Mouse (Mus musculus): Measurements from ENCODE around the gene Kcnt2. TPM values are rescaled to one million over a fixed set of nuclear protein-coding genes. Genes with fewer than 3 reads are reported as not detected.

Kcnt2 gene
- total and polyA plus RNA-seq, 3 experiments, result not detected

GRCm38 (mm10) chr1:140456873-140457272, 210.9 kb downstream of the Kcnt2 start:
- H3K4me2 ChIP-seq (ENCODE audit: insufficient read depth, low read depth, poor library complexity, severe bottlenecking), result no peak overlapping the region
- TF ChIP-seq POLR2A (IDR thresholded peaks at IDR 0.05; ENCODE audit: low read depth, low read length) (no peak), MAFK (IDR thresholded peaks at IDR 0.05; ENCODE audit: insufficient replicate concordance, low read length) (no peak), HCFC1 (IDR thresholded peaks at IDR 0.05; ENCODE audit: low read depth, low read length) (no peak), RAD21 (IDR thresholded peaks at IDR 0.05; ENCODE audit: low read depth, low read length) (no peak), IRF4 (IDR thresholded peaks at IDR 0.05; ENCODE audit: low read depth, low read length) (no peak), GABPA (IDR thresholded peaks at IDR 0.05; ENCODE audit: insufficient replicate concordance, low read depth, low read length) (no peak), MAX (IDR thresholded peaks at IDR 0.05; ENCODE audit: low read length) (no peak), CTCF (conservative IDR thresholded peaks at IDR 0.05 in 1 of 2, IDR thresholded peaks at IDR 0.05 in 1 of 2; ENCODE audit: low read depth in 2 of 2, low read length in 2 of 2) (no peak), JUN (IDR thresholded peaks at IDR 0.05; ENCODE audit: insufficient read depth, low read depth, low read length) (no peak), MXI1 (IDR thresholded peaks at IDR 0.05; ENCODE audit: low read depth, low read length) (no peak), MEF2A (IDR thresholded peaks at IDR 0.05; ENCODE audit: borderline replicate concordance, low read depth, low read length) (no peak), ZNF384 (IDR thresholded peaks at IDR 0.05; ENCODE audit: low read depth, low read length) (no peak), RCOR1 (conservative IDR thresholded peaks at IDR 0.05; ENCODE audit: low read depth, low read length) (no peak), ZKSCAN1 (IDR thresholded peaks at IDR 0.05; ENCODE audit: borderline replicate concordance, low read depth, low read length) (no peak), EP300 (IDR thresholded peaks at IDR 0.05; ENCODE audit: low read length) (no peak), ZC3H11A (IDR thresholded peaks at IDR 0.05; ENCODE audit: low read depth, low read length) (no peak), JUND (conservative IDR thresholded peaks at IDR 0.05; ENCODE audit: low read depth, low read length) (no peak), NELFE (IDR thresholded peaks at IDR 0.05; ENCODE audit: low read depth, low read length) (no peak)
- H3K79me2 ChIP-seq (replicated peaks; ENCODE audit: control insufficient read depth, extremely low read depth, insufficient read depth, poor library complexity, severe bottlenecking), result no peaks in the 10 kb centered on the region
- no peaks in the 10 kb centered on the region for H3K4me1 ChIP-seq (ENCODE audit: control insufficient read depth in 1 of 2, insufficient read depth in 2 of 2)
- no peaks in the 10 kb centered on the region for H3K9me3 ChIP-seq (replicated peaks; ENCODE audit: low read length)
- DNase-seq (ENCODE audit: extremely low read depth), result no peak
- H3K36me3 ChIP-seq (replicated peaks in 1 of 2; ENCODE audit: control insufficient read depth in 1 of 2, insufficient read depth in 1 of 2, low read length in 1 of 2), result no peaks in the 10 kb centered on the region
- no peaks in the 10 kb centered on the region for H3K27me3 ChIP-seq (replicated peaks)
- dilution Hi-C loops (cut with MboI; ENCODE audit: extremely low pct_ligation_motif_present, extremely low pct_unique_long_range_greater_than_20kb, low sequenced_read_pairs) (no loop called here), in situ Hi-C loops (cut with MboI; ENCODE audit: low pct_ligation_motif_present, low pct_unique_long_range_greater_than_20kb, low sequenced_read_pairs) (no loop called here)
- H3K9ac ChIP-seq (ENCODE audit: insufficient read depth, low read depth), result no peak overlapping the region
- no peak overlapping the region for H3K27ac ChIP-seq (ENCODE audit: insufficient read depth, low read depth)
- H3K4me3 ChIP-seq (replicated peaks in 1 of 3; ENCODE audit: low read depth in 2 of 3, low read length in 2 of 3, poor library complexity in 1 of 3), result no peak overlapping the region

GRCm38 (mm10) chr1:140468315-140468714, 222.4 kb downstream of the Kcnt2 start:
- in situ Hi-C loops (cut with MboI; ENCODE audit: low pct_ligation_motif_present, low pct_unique_long_range_greater_than_20kb, low sequenced_read_pairs), result no loop called here
- no peaks in the 10 kb centered on the region for H3K4me1 ChIP-seq (ENCODE audit: control insufficient read depth in 1 of 2, insufficient read depth in 2 of 2)

More at GRCm38 (mm10) chr1:140468315-140468714, 222.4 kb downstream of the Kcnt2 start:
- no peak overlapping the region for H3K9ac ChIP-seq (ENCODE audit: insufficient read depth, low read depth)
- H3K27ac ChIP-seq (ENCODE audit: insufficient read depth, low read depth), result no peak overlapping the region
- no peak for DNase-seq (ENCODE audit: extremely low read depth)
- no peak overlapping the region for H3K4me3 ChIP-seq (replicated peaks in 1 of 3; ENCODE audit: low read depth in 2 of 3, low read length in 2 of 3, poor library complexity in 1 of 3)
- H3K27me3 ChIP-seq (replicated peaks), result no peaks in the 10 kb centered on the region
- TF ChIP-seq MXI1 (IDR thresholded peaks at IDR 0.05; ENCODE audit: low read depth, low read length) (no peak), MAFK (IDR thresholded peaks at IDR 0.05; ENCODE audit: insufficient replicate concordance, low read length) (no peak), JUND (conservative IDR thresholded peaks at IDR 0.05; ENCODE audit: low read depth, low read length) (no peak), SIN3A (IDR thresholded peaks at IDR 0.05; ENCODE audit: low read length) (no peak), IRF4 (IDR thresholded peaks at IDR 0.05; ENCODE audit: low read depth, low read length) (no peak), TCF12 (IDR thresholded peaks at IDR 0.05; ENCODE audit: low read depth, low read length) (no peak), ZMIZ1 (IDR thresholded peaks at IDR 0.05; ENCODE audit: low read depth, low read length) (no peak), CHD2 (IDR thresholded peaks at IDR 0.05; ENCODE audit: low read length) (no peak), HCFC1 (IDR thresholded peaks at IDR 0.05; ENCODE audit: low read depth, low read length) (no peak), MAX (IDR thresholded peaks at IDR 0.05; ENCODE audit: low read length) (no peak), KAT2A (IDR thresholded peaks at IDR 0.05; ENCODE audit: insufficient replicate concordance, low read length) (no peak), POLR2A (IDR thresholded peaks at IDR 0.05; ENCODE audit: low read depth, low read length) (no peak), ZC3H11A (IDR thresholded peaks at IDR 0.05; ENCODE audit: low read depth, low read length) (no peak), MEF2A (IDR thresholded peaks at IDR 0.05; ENCODE audit: borderline replicate concordance, low read depth, low read length) (no peak), GABPA (IDR thresholded peaks at IDR 0.05; ENCODE audit: insufficient replicate concordance, low read depth, low read length) (no peak), POLR2AphosphoS2 (IDR thresholded peaks at IDR 0.05; ENCODE audit: low read depth, low read length) (no peak), TBP (conservative IDR thresholded peaks at IDR 0.05; ENCODE audit: low read depth, low read length) (no peak), EP300 (IDR thresholded peaks at IDR 0.05; ENCODE audit: low read length) (no peak), ZKSCAN1 (IDR thresholded peaks at IDR 0.05; ENCODE audit: borderline replicate concordance, low read depth, low read length) (no peak)
- H3K79me2 ChIP-seq (replicated peaks; ENCODE audit: control insufficient read depth, extremely low read depth, insufficient read depth, poor library complexity, severe bottlenecking), result no peaks in the 10 kb centered on the region
- no peaks in the 10 kb centered on the region for H3K9me3 ChIP-seq (replicated peaks; ENCODE audit: low read length)
- dilution Hi-C loops (cut with MboI; ENCODE audit: extremely low pct_ligation_motif_present, extremely low pct_unique_long_range_greater_than_20kb, low sequenced_read_pairs), result no loop called here
- no peak overlapping the region for H3K4me2 ChIP-seq (ENCODE audit: insufficient read depth, low read depth, poor library complexity, severe bottlenecking)
- no peaks in the 10 kb centered on the region for H3K36me3 ChIP-seq (replicated peaks in 1 of 2; ENCODE audit: control insufficient read depth in 1 of 2, insufficient read depth in 1 of 2, low read length in 1 of 2)

Data from CH12.LX (cell line).